In the genomic region with DNA sequence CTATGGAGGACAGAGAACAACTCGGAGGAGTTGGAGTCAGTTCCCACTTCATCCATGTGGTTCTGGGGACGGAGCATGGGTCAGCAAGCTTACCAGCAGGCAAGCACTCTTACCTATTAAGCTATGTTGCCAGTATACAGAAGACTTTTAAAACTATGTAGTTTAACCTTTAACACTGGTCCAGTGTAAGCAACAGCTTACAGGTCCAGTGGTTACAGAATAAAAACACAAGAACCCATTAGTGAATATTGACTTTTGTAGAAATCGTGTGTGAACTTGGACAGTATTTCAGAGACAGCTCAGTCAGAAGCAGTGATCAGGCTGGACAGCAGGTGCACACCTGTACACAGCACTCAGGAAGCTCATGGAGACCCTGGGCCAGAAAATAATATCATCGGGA, we compare ENCODE assay signal across 28 mouse cellular contexts. TPM values are rescaled to one million over a fixed set of nuclear protein-coding genes. Genes with fewer than 3 reads are reported as not detected.
"Had no signal": no experiment of that assay in that cellular context is flagged by ENCODE, and none has a peak within 500 bp of the region (broad histone marks: within the 10 kb centered on the region; RNA-seq: fewer than 3 reads in every experiment).

No protein-coding gene starts in this region.

- H3K36me3 ChIP-seq: embryonic facial prominence, embryonic 12.5 days; embryonic facial prominence, embryonic 13.5 days; embryonic facial prominence, embryonic 15.5 days; forebrain, embryonic 12.5 days; forebrain, embryonic 15.5 days had no signal

- H3K27ac ChIP-seq: embryonic facial prominence, embryonic 10.5 days; embryonic facial prominence, embryonic 12.5 days; embryonic facial prominence, embryonic 13.5 days; embryonic facial prominence, embryonic 15.5 days; forebrain, embryonic 10.5 days; forebrain, embryonic 12.5 days; forebrain, embryonic 13.5 days; forebrain, embryonic 15.5 days; gastrocnemius, adult 2 months had no signal

- H3K27me3 ChIP-seq: embryonic facial prominence, embryonic 12.5 days; embryonic facial prominence, embryonic 13.5 days; embryonic facial prominence, embryonic 15.5 days; forebrain, embryonic 12.5 days; forebrain, embryonic 13.5 days; forebrain, embryonic 15.5 days had no signal

- DNase-seq: cerebellum, adult 18-20 months; cerebellum, adult 2 months; cerebellum, adult 8-10 months; cerebellum, adult 9-10 months; cerebellum, adult 9-11 months; cerebellum, postnatal 10 days; cerebellum, postnatal 14 days; cerebellum, postnatal 25 days; cerebellum, postnatal 36 days; embryo, embryonic 11 days; forebrain, postnatal 0 days; gastrocnemius, adult 2 months; gastrocnemius, postnatal 10 days; gastrocnemius, postnatal 14 days; gastrocnemius, postnatal 25 days; gastrocnemius, postnatal 36 days; heart, adult 18-20 months had no signal

- H3K4me1 ChIP-seq: embryonic facial prominence, embryonic 10.5 days; embryonic facial prominence, embryonic 12.5 days; embryonic facial prominence, embryonic 13.5 days; embryonic facial prominence, embryonic 15.5 days; forebrain, embryonic 10.5 days; forebrain, embryonic 13.5 days; forebrain, embryonic 15.5 days had no signal

- H3K9me3 ChIP-seq: embryonic facial prominence, embryonic 10.5 days; embryonic facial prominence, embryonic 12.5 days; embryonic facial prominence, embryonic 13.5 days; embryonic facial prominence, embryonic 15.5 days; forebrain, embryonic 10.5 days; forebrain, embryonic 12.5 days; forebrain, embryonic 13.5 days; forebrain, embryonic 15.5 days had no signal

- H3K9ac ChIP-seq: embryonic facial prominence, embryonic 12.5 days; embryonic facial prominence, embryonic 13.5 days; embryonic facial prominence, embryonic 15.5 days; forebrain, embryonic 12.5 days; forebrain, embryonic 13.5 days; forebrain, embryonic 15.5 days; forebrain, postnatal 0 days had no signal

- H3K4me3 ChIP-seq: embryonic facial prominence, embryonic 10.5 days; embryonic facial prominence, embryonic 12.5 days; embryonic facial prominence, embryonic 13.5 days; embryonic facial prominence, embryonic 15.5 days; erythroblast, embryonic 14.5 days; forebrain, embryonic 10.5 days; forebrain, embryonic 12.5 days; forebrain, embryonic 13.5 days; forebrain, embryonic 15.5 days; gastrocnemius, adult 2 months had no signal

- ATAC-seq: forebrain, embryonic 13.5 days; forebrain, embryonic 14.5 days; forebrain, embryonic 15.5 days; forebrain, embryonic 16.5 days; forebrain, postnatal 0 days had no signal

- H3K4me2 ChIP-seq: embryonic facial prominence, embryonic 12.5 days; embryonic facial prominence, embryonic 13.5 days; embryonic facial prominence, embryonic 15.5 days; forebrain, embryonic 12.5 days; forebrain, embryonic 13.5 days; forebrain, embryonic 15.5 days had no signal

RNA-seq across cellular contexts. Expression of a gene that starts 1.1 kb away (rescaled TPM):
- polyA plus RNA-seq: erythroblast, embryonic 14.5 days had no signal
